Mouse (Mus musculus) MEL (cell line): Measurements from ENCODE around the gene Gm9999.

Source experiments
- BHLHE40 ChIP-seq: IDR thresholded peaks from 2 replicates; pipeline ENCODE4 v1.6.1; 2012; ENCODE audit warnings: low read depth, mild to moderate bottlenecking, inconsistent platforms, low read length, improper control_type of control experiment, borderline replicate concordance
- CHD1 ChIP-seq: IDR thresholded peaks from 2 replicates; pipeline ENCODE4 v1.6.1; 2012; ENCODE audit warnings: low read depth, mild to moderate bottlenecking, inconsistent platforms, low read length, improper control_type of control experiment
- CTCF ChIP-seq, 3 experiments: IDR thresholded peaks in 2 of 3; conservative IDR thresholded peaks in 1 of 3; 2 replicates each; pipeline ENCODE4 v1.5.1; 2011 to 2012; ENCODE audit warnings: low read length in 3 of 3, low read depth in 2 of 3, mild to moderate bottlenecking in 2 of 3, improper control_type of control experiment in 1 of 3, inconsistent platforms in 1 of 3, mixed read lengths in 1 of 3, moderate library complexity in 1 of 3; ENCODE audit not compliant: control insufficient read depth in 1 of 3, insufficient read depth in 1 of 3, poor library complexity in 1 of 3, severe bottlenecking in 1 of 3
- ELF1 ChIP-seq: IDR thresholded peaks from 2 replicates; pipeline ENCODE4 v1.6.1; 2014; ENCODE audit warnings: low read depth, mild to moderate bottlenecking, inconsistent platforms, low read length, improper control_type of control experiment, moderate library complexity
- EP300 ChIP-seq, 2 experiments: IDR thresholded peaks; 2 replicates each; pipeline ENCODE4 v1.6.1; 2011; ENCODE audit warnings: improper control_type of control experiment in 2 of 2, low read length in 2 of 2, low read depth in 1 of 2, mild to moderate bottlenecking in 1 of 2
- KAT2A ChIP-seq: conservative IDR thresholded peaks from 2 replicates; pipeline ENCODE4 v1.6.1; 2012; ENCODE audit warnings: low read depth, low read length, improper control_type of control experiment, inconsistent platforms
- MAZ ChIP-seq: IDR thresholded peaks from 2 replicates; pipeline ENCODE4 v1.6.1; 2012; ENCODE audit warnings: low read depth, mild to moderate bottlenecking, inconsistent platforms, low read length, improper control_type of control experiment
- MEF2A ChIP-seq: IDR thresholded peaks from 2 replicates; pipeline ENCODE4 v1.6.1; 2014; ENCODE audit warnings: low read depth, mild to moderate bottlenecking, inconsistent platforms, low read length, improper control_type of control experiment; ENCODE audit not compliant: poor library complexity, insufficient replicate concordance, severe bottlenecking; ENCODE audit errors: extremely low read depth
- NELFE ChIP-seq: IDR thresholded peaks from 2 replicates; pipeline ENCODE4 v1.6.1; 2011; ENCODE audit warnings: low read depth, low read length, improper control_type of control experiment
- POLR2A ChIP-seq, 2 experiments: IDR thresholded peaks; 2 replicates each; pipeline ENCODE4 v1.6.1; 2011 to 2012; ENCODE audit warnings: low read length in 2 of 2, mild to moderate bottlenecking in 2 of 2, control low read depth in 1 of 2, improper control_type of control experiment in 1 of 2, low read depth in 1 of 2, moderate library complexity in 1 of 2; ENCODE audit not compliant: control insufficient read depth in 1 of 2, insufficient read depth in 1 of 2, poor library complexity in 1 of 2
- TAL1 ChIP-seq: IDR thresholded peaks from 2 replicates; pipeline ENCODE4 v1.6.1; 2012; ENCODE audit warnings: mild to moderate bottlenecking, inconsistent platforms, low read length, moderate library complexity, mixed read lengths
- TCF12 ChIP-seq: IDR thresholded peaks from 2 replicates; pipeline ENCODE4 v1.6.1; 2014; ENCODE audit warnings: low read depth, mild to moderate bottlenecking, inconsistent platforms, low read length, improper control_type of control experiment, moderate library complexity

GRCm38 (mm10) chr7:47013131-47013767 lies 29.9 kb downstream of the Gm9999 start:
- TF ChIP-seq CTCF (IDR thresholded peaks at IDR 0.05 in 2 of 3, conservative IDR thresholded peaks at IDR 0.05 in 1 of 3; ENCODE audit: control insufficient read depth in 1 of 3, insufficient read depth in 1 of 3, low read depth in 2 of 3, low read length in 3 of 3, poor library complexity in 1 of 3, severe bottlenecking in 1 of 3) (no peak), ELF1 (no peak), POLR2A (IDR thresholded peaks at IDR 0.05; ENCODE audit: control insufficient read depth in 1 of 2, insufficient read depth in 1 of 2, low read depth in 1 of 2, low read length in 2 of 2, poor library complexity in 1 of 2) (no peak), MAZ (no peak), MEF2A (no peak), CHD1 (no peak), TAL1 (no peak), BHLHE40 (no peak), KAT2A (no peak), EP300 (IDR thresholded peaks at IDR 0.05; ENCODE audit: low read depth in 1 of 2, low read length in 2 of 2) (no peak), TCF12 (no peak), NELFE (no peak)
